Mouse (Mus musculus) ES-E14 (cell line): ENCODE measurements around the gene Figla. TPM values are rescaled to one million over a fixed set of nuclear protein-coding genes. Genes with fewer than 3 reads are reported as not detected.

Experiments used
- DNase-seq: peaks from one replicate; pipeline ENCODE4 v3.0.0-alpha.2; 2013; ENCODE audit warnings: low read depth, low spot score
- H3K27ac ChIP-seq: 2 replicates; pipeline ENCODE4 v1.5.1; 2012; ENCODE audit warnings: low read depth, mild to moderate bottlenecking, low read length, moderate library complexity, mixed read lengths; ENCODE audit not compliant: poor library complexity, insufficient read depth, severe bottlenecking
- H3K36me3 ChIP-seq: 2 replicates; pipeline ENCODE4 v1.6.1; 2012; ENCODE audit warnings: mild to moderate bottlenecking, low read length, moderate library complexity, mixed read lengths; ENCODE audit not compliant: control insufficient read depth, poor library complexity, insufficient read depth, severe bottlenecking
- H3K4me1 ChIP-seq, 2 experiments: fragments of 150-350 bp in 1 of 2; sonication (generic) in 1 of 2; 2 replicates each; pipeline ENCODE4 v1.6.1; 2012; ENCODE audit warnings: low read length in 2 of 2, mild to moderate bottlenecking in 1 of 2, mixed read lengths in 1 of 2; ENCODE audit not compliant: control insufficient read depth in 2 of 2, insufficient read depth in 2 of 2, poor library complexity in 1 of 2
- H3K4me3 ChIP-seq, 2 experiments: fragments of 150-350 bp in 1 of 2; sonication (generic) in 1 of 2; 2 replicates each; pipeline ENCODE4 v1.5.1; 2012; ENCODE audit warnings: low read length in 2 of 2, low read depth in 1 of 2, mild to moderate bottlenecking in 1 of 2, mixed read lengths in 1 of 2; ENCODE audit not compliant: insufficient read depth in 1 of 2, poor library complexity in 1 of 2, severe bottlenecking in 1 of 2
- H3K9ac ChIP-seq: 2 replicates; pipeline ENCODE4 v1.6.1; 2012; ENCODE audit warnings: low read depth, mild to moderate bottlenecking, low read length, mixed read lengths; ENCODE audit not compliant: poor library complexity, insufficient read depth, severe bottlenecking
- H3K9me3 ChIP-seq: fragments of 150-350 bp; sonication (generic); 2 replicates; pipeline ENCODE4 v1.6.1; 2012; ENCODE audit warnings: low read depth, mild to moderate bottlenecking, low read length; ENCODE audit not compliant: control insufficient read depth, insufficient read depth
- CHD2 ChIP-seq: IDR thresholded peaks from 2 replicates; pipeline ENCODE4 v1.6.1; 2014; ENCODE audit warnings: mild to moderate bottlenecking, low read depth, low read length, inconsistent platforms
- HCFC1 ChIP-seq: IDR thresholded peaks from 2 replicates; pipeline ENCODE4 v1.6.1; 2012; ENCODE audit warnings: low read length, inconsistent platforms, borderline replicate concordance; ENCODE audit not compliant: insufficient read depth
- MAFK ChIP-seq: IDR thresholded peaks from 2 replicates; pipeline ENCODE4 v1.6.1; 2014; ENCODE audit warnings: mild to moderate bottlenecking, low read depth, low read length, inconsistent platforms; ENCODE audit not compliant: insufficient read depth
- ZC3H11A ChIP-seq: IDR thresholded peaks from 2 replicates; pipeline ENCODE4 v1.6.1; 2012; ENCODE audit warnings: low read depth, mild to moderate bottlenecking, inconsistent platforms, low read length, borderline replicate concordance
- ZNF384 ChIP-seq: IDR thresholded peaks from 2 replicates; pipeline ENCODE4 v1.6.1; 2012; ENCODE audit warnings: low read depth, low read length, inconsistent platforms
- in situ Hi-C, 2 experiments: fragments of 600-800 bp; cut with MboI; formaldehyde crosslinking; loops; one replicate each; pipeline ENCODE4 v1.15.1; 2025; ENCODE audit warnings: low sequenced_read_pairs in 2 of 2, inconsistent platforms in 1 of 2; ENCODE audit not compliant: unreplicated experiment in 2 of 2
- total RNA-seq: library from RNA; depleted of rRNA; stranded (reverse); fragments of 300-350 nt; gene quantifications from 2 replicates; pipeline ENCODE4 v1.2.3, GENCODE M21; 2012

Gene Figla
- total RNA-seq, 1 experiment = not detected

DNA sequence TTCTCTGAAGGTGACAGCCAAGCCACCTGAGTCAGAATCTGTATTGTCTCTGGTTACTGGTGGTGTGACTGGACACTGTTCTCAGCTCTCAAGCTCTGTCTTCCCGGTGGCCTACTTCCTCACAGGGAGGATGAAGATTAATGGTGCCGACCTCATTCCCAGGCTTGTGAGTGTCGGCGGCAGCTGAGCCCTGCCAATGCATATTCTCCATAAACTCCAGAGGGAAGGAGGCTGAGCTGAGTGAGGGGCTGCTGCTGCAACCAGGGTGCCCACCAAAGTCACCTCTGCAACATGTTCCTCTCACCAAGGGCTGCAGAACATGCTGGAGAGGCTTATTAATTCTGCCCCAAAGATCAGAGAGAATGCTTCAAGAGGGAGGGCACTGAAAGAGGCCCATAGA lies 36.6 kb downstream of the Figla start:
- H3K27ac ChIP-seq = no peak overlapping the region
- H3K4me3 ChIP-seq = no peak overlapping the region
- H3K4me1 ChIP-seq = no peaks in the 10 kb centered on the region

DNA sequence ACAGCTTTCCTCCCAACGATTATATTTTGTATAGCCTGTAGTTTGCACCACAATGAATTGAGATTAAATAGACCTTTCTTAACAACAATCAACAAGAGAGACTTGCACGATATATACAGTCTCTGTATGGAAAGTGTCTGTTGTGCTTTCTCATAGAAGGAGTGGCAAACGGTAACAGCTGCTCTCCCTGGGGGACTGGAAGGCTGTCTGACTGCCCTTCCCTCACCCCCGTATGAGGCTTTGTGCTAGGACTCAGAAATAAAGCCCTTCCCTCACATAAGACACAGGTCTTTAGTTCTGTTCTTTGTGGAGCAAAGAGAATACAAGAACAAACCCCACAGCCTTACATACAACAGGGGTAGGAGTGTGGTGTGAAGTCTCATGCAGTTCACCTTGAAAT lies 37.1 kb downstream of the Figla start:
- Histone ChIP-seq H3K27ac (no peak overlapping the region), H3K36me3 (no peaks in the 10 kb centered on the region), H3K9me3 (no peaks in the 10 kb centered on the region), H3K9ac (no peak overlapping the region), H3K4me1 (no peaks in the 10 kb centered on the region), H3K4me3 (no peak overlapping the region)
- TF ChIP-seq ZNF384 (no peak), HCFC1 (no peak), CHD2 (no peak), ZC3H11A (no peak), MAFK (no peak)
- no peak for DNase-seq
- in situ Hi-C loops = no loop called here

More for the DNA sequence above, 36.6 kb downstream of the Figla start:
- Histone ChIP-seq H3K36me3 (no peaks in the 10 kb centered on the region), H3K9ac (no peak overlapping the region), H3K9me3 (no peaks in the 10 kb centered on the region)
- TF ChIP-seq ZC3H11A (no peak), MAFK (no peak), CHD2 (no peak), ZNF384 (no peak), HCFC1 (no peak)
- in situ Hi-C loops = no loop called here
- DNase-seq = no peak

DNA sequence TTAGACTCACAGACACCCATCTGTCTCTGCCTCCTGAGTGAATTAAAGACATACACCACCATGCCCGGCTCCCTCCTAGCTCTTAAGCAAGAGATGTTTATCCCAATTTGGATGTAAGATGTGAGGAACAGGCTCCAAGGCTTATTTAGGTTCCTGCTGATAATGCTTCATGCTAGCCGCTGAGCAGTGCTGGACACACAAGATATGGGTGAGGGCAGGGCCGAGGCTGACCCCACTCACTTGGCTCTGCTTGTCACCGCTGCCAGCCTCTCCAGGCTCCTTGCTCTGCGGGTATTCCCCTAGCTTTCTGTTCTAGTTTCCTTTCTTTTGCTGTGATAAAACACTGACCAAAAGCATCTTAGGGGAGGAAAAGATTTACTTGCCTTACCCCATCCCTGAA lies 37.6 kb downstream of the Figla start:
- Histone ChIP-seq H3K36me3 (no peaks in the 10 kb centered on the region), H3K9ac (no peak overlapping the region), H3K9me3 (no peaks in the 10 kb centered on the region), H3K4me1 (no peaks in the 10 kb centered on the region), H3K4me3 (no peak overlapping the region), H3K27ac (no peak overlapping the region)
- in situ Hi-C loops = no loop called here
- no peak for TF ChIP-seq ZNF384
- no peak for TF ChIP-seq ZC3H11A
- no peak for TF ChIP-seq MAFK
- TF ChIP-seq HCFC1 = no peak
- TF ChIP-seq CHD2 = no peak
- no peak for DNase-seq

DNA sequence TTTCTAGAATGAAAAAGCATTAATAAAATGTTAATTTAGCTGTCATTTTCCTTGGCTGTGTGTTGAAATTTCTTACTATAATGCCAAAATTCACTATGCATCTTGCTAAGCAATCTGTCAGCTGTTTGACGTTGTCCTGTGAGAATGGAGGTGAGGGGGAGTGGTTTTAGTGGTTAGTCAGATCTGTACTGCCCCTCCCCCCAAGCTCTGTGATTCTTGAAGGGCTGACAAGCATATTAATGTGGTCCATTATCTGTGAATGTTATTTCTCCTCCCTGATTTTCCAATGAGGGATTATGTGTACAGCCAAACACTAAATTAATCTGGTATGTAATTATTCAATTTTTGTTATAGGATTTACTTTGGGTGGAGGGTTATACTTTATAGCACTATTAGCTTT lies 42.5 kb downstream of the Figla start:
- in situ Hi-C loops = no loop called here
- Histone ChIP-seq H3K27ac (no peak overlapping the region), H3K9me3 (no peaks in the 10 kb centered on the region), H3K4me3 (no peak overlapping the region), H3K4me1 (no peaks in the 10 kb centered on the region), H3K36me3 (no peaks in the 10 kb centered on the region), H3K9ac (no peak overlapping the region)
- DNase-seq = no peak
- TF ChIP-seq ZC3H11A (no peak), ZNF384 (no peak), CHD2 (no peak), HCFC1 (no peak), MAFK (no peak)

DNA sequence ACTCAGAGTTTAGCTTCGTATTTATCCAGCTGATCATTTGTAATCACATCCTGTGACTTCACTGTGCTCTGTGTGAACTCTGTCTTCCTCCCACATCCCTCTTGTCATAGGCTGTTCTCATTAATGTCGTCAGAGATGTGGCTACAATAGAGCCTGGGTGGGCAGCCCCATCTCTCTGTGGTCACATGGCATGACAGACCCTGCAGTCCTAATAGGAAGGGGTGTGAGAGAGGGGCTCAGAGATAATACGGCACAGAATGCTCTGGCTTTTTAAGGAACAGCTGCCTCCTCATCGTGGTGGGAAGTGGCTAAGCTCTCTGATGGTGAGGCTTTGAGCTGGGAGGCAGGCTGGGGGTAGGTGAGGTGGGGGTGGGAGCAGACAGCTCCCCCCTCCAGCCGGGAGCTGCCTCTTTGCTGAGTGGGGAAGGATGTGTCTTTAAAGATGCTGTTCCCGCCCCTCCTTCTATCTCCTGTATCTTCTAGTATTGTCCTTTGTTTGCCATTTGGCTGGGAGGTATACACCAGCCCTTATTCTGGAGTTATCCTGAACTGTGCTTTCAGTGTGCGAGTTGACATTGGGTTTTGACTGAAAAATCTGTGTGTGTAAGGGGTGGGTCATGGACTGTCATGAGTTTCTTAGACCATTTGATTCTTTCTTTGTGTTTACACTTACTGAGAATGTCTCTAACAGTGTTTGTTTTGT lies 43.3 kb downstream of the Figla start:
- DNase-seq = no peak
- Histone ChIP-seq H3K9ac (no peak overlapping the region), H3K9me3 (no peaks in the 10 kb centered on the region), H3K4me3 (no peak overlapping the region), H3K36me3 (no peaks in the 10 kb centered on the region), H3K4me1 (no peaks in the 10 kb centered on the region), H3K27ac (no peak overlapping the region)
- in situ Hi-C loops = no loop called here
- no peak for TF ChIP-seq HCFC1
- TF ChIP-seq ZNF384 = no peak
- TF ChIP-seq MAFK = no peak
- no peak for TF ChIP-seq CHD2
- no peak for TF ChIP-seq ZC3H11A
